Mouse (Mus musculus) erythroblast, embryonic 14.5 days (primary cell): ENCODE measurements at regions not wholly inside any gene's neighbourhood (a gene's known extent, or its start where the extent isn't known, plus 50 kb on each side); places are given as distances from the start of the nearest gene placed in this dataset.

ENCODE experiments used
- GATA1 ChIP-seq: IDR thresholded peaks from 2 replicates; pipeline ENCODE4 v1.6.1; 2012; ENCODE audit warnings: low read length, inconsistent platforms, mixed read lengths
- TAL1 ChIP-seq: IDR thresholded peaks from 3 replicates; pipeline ENCODE4 v1.6.1; 2012; ENCODE audit warnings: low read length, inconsistent platforms, mixed read lengths

DNA sequence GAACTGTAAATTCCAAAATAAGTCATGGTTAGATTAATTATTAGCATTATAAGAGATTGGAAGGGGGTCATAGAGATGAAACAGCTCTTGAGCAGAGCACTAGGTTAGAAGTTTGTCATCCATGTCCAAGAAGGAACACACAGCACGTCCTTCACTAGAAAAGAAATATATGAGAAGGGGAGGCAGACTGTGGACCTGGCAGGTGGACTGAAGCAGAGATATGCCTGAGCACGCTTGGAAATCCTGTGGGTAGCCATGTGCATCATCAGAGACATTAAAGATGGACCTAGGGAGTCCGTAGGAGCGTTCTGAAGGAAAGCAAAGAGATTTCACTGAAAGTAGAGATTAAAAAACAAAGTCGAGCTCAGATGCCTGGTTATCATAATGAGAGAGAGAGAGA, 343.9 kb upstream of the Rgma start:
- TF ChIP-seq GATA1 (no peak), TAL1 (no peak)
